Mouse (Mus musculus) CH12.LX (cell line): ENCODE results near the gene Gm17604. TPM values are rescaled to one million over a fixed set of nuclear protein-coding genes. Genes with fewer than 3 reads are reported as not detected.

Source experiments
- DNase-seq: peaks from one replicate; pipeline ENCODE4 v3.0.0-alpha.2; 2013; ENCODE audit errors: extremely low read depth
- H3K27ac ChIP-seq: 2 replicates; pipeline ENCODE4 v1.5.1; 2012; ENCODE audit warnings: low read depth, mild to moderate bottlenecking, control low read depth, moderate library complexity; ENCODE audit not compliant: insufficient read depth
- H3K27me3 ChIP-seq: replicated peaks from 2 replicates; pipeline ENCODE3; 2012; ENCODE audit warnings: inconsistent platforms
- H3K36me3 ChIP-seq, 2 experiments: replicated peaks in 1 of 2; 2 replicates each; pipeline versions ENCODE3 to v1.6.1; 2012; ENCODE audit warnings: inconsistent platforms in 1 of 2, low read length in 1 of 2, mild to moderate bottlenecking in 1 of 2, mixed read lengths in 1 of 2, moderate library complexity in 1 of 2; ENCODE audit not compliant: control insufficient read depth in 1 of 2, insufficient read depth in 1 of 2
- H3K4me1 ChIP-seq, 2 experiments: 2 replicates each; pipeline ENCODE4 v1.6.1; 2012; ENCODE audit warnings: inconsistent platforms in 1 of 2, moderate library complexity in 1 of 2; ENCODE audit not compliant: insufficient read depth in 2 of 2, control insufficient read depth in 1 of 2
- H3K4me2 ChIP-seq: 2 replicates; pipeline ENCODE4 v1.6.1; 2012; ENCODE audit warnings: low read depth, mild to moderate bottlenecking, control low read depth; ENCODE audit not compliant: poor library complexity, insufficient read depth, severe bottlenecking
- H3K4me3 ChIP-seq, 3 experiments: fragments of 150-350 bp in 1 of 3; sonication (generic) in 1 of 3; replicated peaks in 1 of 3; 2 replicates each; pipeline versions ENCODE3 to v1.5.1; 2011 to 2012; ENCODE audit warnings: low read depth in 2 of 3, low read length in 2 of 3, mild to moderate bottlenecking in 2 of 3, moderate library complexity in 2 of 3, control low read depth in 1 of 3, improper control_type of control experiment in 1 of 3, inconsistent platforms in 1 of 3, mixed read lengths in 1 of 3; ENCODE audit not compliant: poor library complexity in 1 of 3
- H3K79me2 ChIP-seq: replicated peaks from 2 replicates; pipeline ENCODE4 v1.6.1; 2012; ENCODE audit warnings: mild to moderate bottlenecking, moderate library complexity; ENCODE audit not compliant: control insufficient read depth, poor library complexity, insufficient read depth, severe bottlenecking; ENCODE audit errors: extremely low read depth
- H3K9ac ChIP-seq: 2 replicates; pipeline ENCODE4 v1.6.1; 2012; ENCODE audit warnings: low read depth, mild to moderate bottlenecking, control low read depth, moderate library complexity; ENCODE audit not compliant: insufficient read depth
- H3K9me3 ChIP-seq: replicated peaks from 2 replicates; pipeline ENCODE3; 2012; ENCODE audit warnings: low read length, inconsistent platforms, mixed read lengths
- BHLHE40 ChIP-seq: IDR thresholded peaks from 2 replicates; pipeline ENCODE4 v1.6.1; 2011; ENCODE audit warnings: mild to moderate bottlenecking, low read depth, low read length, improper control_type of control experiment
- CTCF ChIP-seq, 2 experiments: IDR thresholded peaks in 1 of 2; conservative IDR thresholded peaks in 1 of 2; 2 replicates each; pipeline ENCODE4 v1.5.1; 2011 to 2012; ENCODE audit warnings: low read depth in 2 of 2, low read length in 2 of 2, improper control_type of control experiment in 1 of 2, inconsistent platforms in 1 of 2, mild to moderate bottlenecking in 1 of 2, moderate library complexity in 1 of 2
- E2F4 ChIP-seq: IDR thresholded peaks from 2 replicates; pipeline ENCODE4 v1.6.1; 2011; ENCODE audit warnings: low read depth, low read length, improper control_type of control experiment; ENCODE audit not compliant: insufficient replicate concordance
- ELF1 ChIP-seq: IDR thresholded peaks from 2 replicates; pipeline ENCODE4 v1.6.1; 2014; ENCODE audit warnings: low read depth, mild to moderate bottlenecking, inconsistent platforms, low read length, improper control_type of control experiment
- EP300 ChIP-seq: IDR thresholded peaks from 2 replicates; pipeline ENCODE4 v1.6.1; 2011; ENCODE audit warnings: low read length, improper control_type of control experiment
- ETS1 ChIP-seq: conservative IDR thresholded peaks from 2 replicates; pipeline ENCODE4 v1.6.1; 2012; ENCODE audit warnings: low read depth, mild to moderate bottlenecking, inconsistent platforms, low read length, improper control_type of control experiment, moderate library complexity
- GABPA ChIP-seq: IDR thresholded peaks from 2 replicates; pipeline ENCODE4 v1.6.1; 2012; ENCODE audit warnings: low read depth, low read length, improper control_type of control experiment, inconsistent platforms; ENCODE audit not compliant: insufficient replicate concordance
- HCFC1 ChIP-seq: IDR thresholded peaks from 2 replicates; pipeline ENCODE4 v1.6.1; 2012; ENCODE audit warnings: low read depth, mild to moderate bottlenecking, inconsistent platforms, low read length, improper control_type of control experiment
- IRF4 ChIP-seq: IDR thresholded peaks from 2 replicates; pipeline ENCODE4 v1.6.1; 2014; ENCODE audit warnings: low read depth, mild to moderate bottlenecking, inconsistent platforms, low read length, improper control_type of control experiment
- JUN ChIP-seq: IDR thresholded peaks from 2 replicates; pipeline ENCODE4 v1.6.1; 2011; ENCODE audit warnings: low read depth, mild to moderate bottlenecking, low read length, improper control_type of control experiment, moderate library complexity; ENCODE audit not compliant: insufficient read depth
- JUND ChIP-seq: conservative IDR thresholded peaks from 2 replicates; pipeline ENCODE4 v1.6.1; 2011; ENCODE audit warnings: low read depth, low read length, improper control_type of control experiment
- KAT2A ChIP-seq: IDR thresholded peaks from 2 replicates; pipeline ENCODE4 v1.6.1; 2012; ENCODE audit warnings: low read length, improper control_type of control experiment, inconsistent platforms; ENCODE audit not compliant: insufficient replicate concordance
- MAFK ChIP-seq: IDR thresholded peaks from 2 replicates; pipeline ENCODE4 v1.6.1; 2011; ENCODE audit warnings: low read length, improper control_type of control experiment; ENCODE audit not compliant: insufficient replicate concordance
- MAX ChIP-seq: IDR thresholded peaks from 2 replicates; pipeline ENCODE4 v1.6.1; 2011; ENCODE audit warnings: low read length, improper control_type of control experiment
- MAZ ChIP-seq: IDR thresholded peaks from 2 replicates; pipeline ENCODE4 v1.6.1; 2012; ENCODE audit warnings: low read depth, mild to moderate bottlenecking, inconsistent platforms, low read length, improper control_type of control experiment, moderate library complexity
- MEF2A ChIP-seq: IDR thresholded peaks from 2 replicates; pipeline ENCODE4 v1.6.1; 2014; ENCODE audit warnings: low read depth, mild to moderate bottlenecking, inconsistent platforms, low read length, improper control_type of control experiment, borderline replicate concordance
- MXI1 ChIP-seq: IDR thresholded peaks from 2 replicates; pipeline ENCODE4 v1.6.1; 2011; ENCODE audit warnings: mild to moderate bottlenecking, low read depth, low read length, improper control_type of control experiment
- NELFE ChIP-seq: IDR thresholded peaks from 2 replicates; pipeline ENCODE4 v1.6.1; 2011; ENCODE audit warnings: low read depth, low read length, improper control_type of control experiment
- POLR2A ChIP-seq: IDR thresholded peaks from 2 replicates; pipeline ENCODE4 v1.6.1; 2011; ENCODE audit warnings: low read depth, mild to moderate bottlenecking, improper control_type of control experiment, low read length
- RAD21 ChIP-seq: IDR thresholded peaks from 2 replicates; pipeline ENCODE4 v1.6.1; 2011; ENCODE audit warnings: low read depth, mild to moderate bottlenecking, low read length, improper control_type of control experiment, moderate library complexity
- RCOR1 ChIP-seq: conservative IDR thresholded peaks from 2 replicates; pipeline ENCODE4 v1.6.1; 2012; ENCODE audit warnings: low read depth, mild to moderate bottlenecking, inconsistent platforms, low read length, improper control_type of control experiment
- SMC3 ChIP-seq: IDR thresholded peaks from 2 replicates; pipeline ENCODE4 v1.6.1; 2011; ENCODE audit warnings: low read depth, low read length, improper control_type of control experiment
- UBTF ChIP-seq: IDR thresholded peaks from 2 replicates; pipeline ENCODE4 v1.6.1; 2012; ENCODE audit warnings: low read depth, mild to moderate bottlenecking, inconsistent platforms, low read length, improper control_type of control experiment, moderate library complexity
- USF1 ChIP-seq: IDR thresholded peaks from 2 replicates; pipeline ENCODE4 v1.6.1; 2014; ENCODE audit warnings: low read depth, mild to moderate bottlenecking, inconsistent platforms, low read length, improper control_type of control experiment
- ZNF384 ChIP-seq: IDR thresholded peaks from 2 replicates; pipeline ENCODE4 v1.6.1; 2012; ENCODE audit warnings: low read depth, low read length, improper control_type of control experiment, inconsistent platforms
- dilution Hi-C: fragments of 300-500 bp; cut with MboI; formaldehyde crosslinking; loops from 2 replicates; pipeline ENCODE4 v1.14.3; 2020; ENCODE audit warnings: low sequenced_read_pairs; ENCODE audit not compliant: extremely low pct_unique_long_range_greater_than_20kb, extremely low pct_ligation_motif_present
- in situ Hi-C: fragments of 300-500 bp; cut with MboI; formaldehyde crosslinking; loops from 3 replicates; pipeline ENCODE4 v1.14.3; 2019; ENCODE audit warnings: low sequenced_read_pairs, low pct_ligation_motif_present, low pct_unique_long_range_greater_than_20kb, mixed read lengths
- polyA plus RNA-seq: library from polyadenylated mRNA; unstranded; fragments of >175 nt; gene quantifications from 2 replicates; pipeline ENCODE4 v1.2.1, GENCODE M21; 2012; ENCODE audit warnings: low read depth; ENCODE audit not compliant: insufficient read length
- total RNA-seq, 2 experiments: library from RNA; depleted of rRNA; stranded (reverse); fragments of 300-350 nt in 1 of 2; fragments of >200 nt in 1 of 2; gene quantifications; 2 replicates each; pipeline ENCODE4 v1.2.3; 2012 to 2014

Gm17604 gene
- not detected in 2 replicates for total RNA-seq (2012; rRNA removed)
- total RNA-seq (2014; rRNA removed) = not detected in 2 replicates
- not detected in 2 replicates for polyA plus RNA-seq

DNA sequence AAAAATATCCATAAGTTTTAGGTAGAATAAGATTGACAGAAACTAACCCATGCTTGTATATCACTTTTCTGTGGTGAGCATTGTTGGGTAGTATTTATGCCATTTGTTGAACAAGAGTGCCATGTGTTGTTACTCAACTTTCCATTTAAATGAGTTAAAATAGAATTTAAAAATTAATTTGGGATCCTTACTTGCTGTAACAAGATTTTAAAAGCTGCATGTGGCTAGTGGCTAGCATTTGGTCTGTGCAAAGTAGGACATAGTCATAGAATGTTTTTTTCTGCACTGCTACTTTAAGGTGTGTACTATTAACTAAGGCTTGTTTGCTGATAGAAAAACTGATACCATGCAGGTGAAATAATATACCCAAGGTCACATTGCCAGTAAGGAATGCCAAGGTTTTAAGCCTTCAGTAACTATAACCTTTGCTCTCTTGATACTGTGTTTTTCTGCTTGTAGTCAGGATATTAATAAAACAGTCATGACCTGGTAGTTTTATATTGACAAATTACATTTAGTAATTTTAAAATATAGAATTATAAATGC is at the start of gene Gm17604:
Gene Gm17604, minus strand, starts transcription at position 51 of the 546 bp plus-strand sequence.
- TF ChIP-seq ETS1 (no peak), KAT2A (no peak), HCFC1 (no peak), CTCF (conservative IDR thresholded peaks at IDR 0.05 in 1 of 2, IDR thresholded peaks at IDR 0.05 in 1 of 2; ENCODE audit: low read depth in 2 of 2, low read length in 2 of 2) (no peak), E2F4 (no peak), ELF1 (no peak)
- H3K9ac ChIP-seq = no peak within 1 kb of the TSS
- no peaks in the 10 kb centered on the region for H3K79me2 ChIP-seq
- no peak within 1 kb of the TSS for H3K4me2 ChIP-seq
- no peak for DNase-seq
- no peaks in the 10 kb centered on the region for H3K36me3 ChIP-seq
- H3K27ac ChIP-seq = no peak within 1 kb of the TSS
- in situ Hi-C loops (no loop called here), dilution Hi-C loops (no loop called here)
- H3K9me3 ChIP-seq = no peaks in the 10 kb centered on the region
- H3K4me3 ChIP-seq = no peak within 1 kb of the TSS
- H3K27me3 ChIP-seq = no peaks in the 10 kb centered on the region
- H3K4me1 ChIP-seq = no peaks in the 10 kb centered on the region

DNA sequence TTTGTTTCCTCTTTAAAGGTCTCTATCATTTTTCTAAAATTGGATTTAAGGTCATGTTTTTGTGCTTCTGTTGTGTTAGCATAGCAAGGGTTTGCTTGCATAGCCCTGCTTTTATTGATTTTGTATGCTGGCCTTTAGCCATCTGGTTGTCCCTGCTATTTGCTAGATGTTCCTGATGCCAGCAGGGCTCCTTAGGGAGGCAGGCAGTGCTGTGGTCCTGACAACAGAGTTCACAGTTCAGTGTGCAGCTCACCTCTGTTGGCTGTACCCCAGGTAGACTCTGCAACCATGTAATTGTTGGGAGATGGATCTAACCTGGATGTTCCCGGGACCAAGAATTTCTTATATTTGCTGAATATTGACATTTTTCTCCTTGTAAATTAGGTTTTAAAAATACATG is 45.3 kb upstream of the Gm17604 start:
- H3K27ac ChIP-seq = no peak overlapping the region
- H3K4me2 ChIP-seq = no peak overlapping the region
- no peaks in the 10 kb centered on the region for H3K4me1 ChIP-seq
- no peaks in the 10 kb centered on the region for H3K79me2 ChIP-seq
- no peak overlapping the region for H3K4me3 ChIP-seq
- in situ Hi-C loops (no loop called here), dilution Hi-C loops (no loop called here)
- H3K27me3 ChIP-seq = no peaks in the 10 kb centered on the region
- no peaks in the 10 kb centered on the region for H3K36me3 ChIP-seq
- TF ChIP-seq BHLHE40 = no peak
- no peak for TF ChIP-seq EP300
- TF ChIP-seq MXI1 = no peak
- no peak for TF ChIP-seq RCOR1
- no peaks in the 10 kb centered on the region for H3K9me3 ChIP-seq
- no peak for DNase-seq
- no peak overlapping the region for H3K9ac ChIP-seq

DNA sequence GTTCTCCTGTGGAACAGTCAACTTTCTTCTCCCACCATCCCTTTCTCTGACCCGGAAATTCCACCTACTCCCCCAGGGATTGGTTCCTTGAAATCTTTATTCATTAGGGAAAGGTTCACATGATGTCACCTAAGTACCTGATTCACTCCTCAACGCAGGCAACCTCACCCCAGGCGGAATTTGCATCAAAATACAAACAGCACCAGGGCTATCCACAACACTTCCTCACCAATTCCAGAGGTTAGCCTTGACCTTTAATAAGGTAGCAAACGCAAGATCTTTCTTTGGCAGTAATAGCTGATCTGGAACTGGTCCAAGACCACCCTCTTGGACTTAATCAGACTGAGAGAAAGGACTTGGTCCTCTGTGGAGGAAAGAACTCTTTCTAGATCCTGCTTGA is 1.5 kb downstream of the Gm17604 start:
- H3K9ac ChIP-seq = no peak overlapping the region
- dilution Hi-C loops = no loop called here
- no peaks in the 10 kb centered on the region for H3K27me3 ChIP-seq
- no peaks in the 10 kb centered on the region for H3K9me3 ChIP-seq
- H3K4me2 ChIP-seq = no peak overlapping the region
- no peak overlapping the region for H3K27ac ChIP-seq
- no peak for DNase-seq
- no peaks in the 10 kb centered on the region for H3K4me1 ChIP-seq
- TF ChIP-seq MAZ (no peak), HCFC1 (no peak), RCOR1 (no peak), EP300 (no peak), POLR2A (no peak), KAT2A (no peak), SMC3 (no peak), ELF1 (no peak), NELFE (no peak), UBTF (no peak), JUND (no peak), JUN (no peak), RAD21 (no peak), ZNF384 (no peak), USF1 (no peak), GABPA (no peak), MEF2A (no peak), MAX (no peak), IRF4 (no peak), MAFK (no peak)
- in situ Hi-C loops = no loop called here
- H3K36me3 ChIP-seq = no peaks in the 10 kb centered on the region
- no peak overlapping the region for H3K4me3 ChIP-seq
- no peaks in the 10 kb centered on the region for H3K79me2 ChIP-seq
